Mouse (Mus musculus): Measurements from ENCODE around the gene Ptpn13.

Gene Ptpn13

DNA sequence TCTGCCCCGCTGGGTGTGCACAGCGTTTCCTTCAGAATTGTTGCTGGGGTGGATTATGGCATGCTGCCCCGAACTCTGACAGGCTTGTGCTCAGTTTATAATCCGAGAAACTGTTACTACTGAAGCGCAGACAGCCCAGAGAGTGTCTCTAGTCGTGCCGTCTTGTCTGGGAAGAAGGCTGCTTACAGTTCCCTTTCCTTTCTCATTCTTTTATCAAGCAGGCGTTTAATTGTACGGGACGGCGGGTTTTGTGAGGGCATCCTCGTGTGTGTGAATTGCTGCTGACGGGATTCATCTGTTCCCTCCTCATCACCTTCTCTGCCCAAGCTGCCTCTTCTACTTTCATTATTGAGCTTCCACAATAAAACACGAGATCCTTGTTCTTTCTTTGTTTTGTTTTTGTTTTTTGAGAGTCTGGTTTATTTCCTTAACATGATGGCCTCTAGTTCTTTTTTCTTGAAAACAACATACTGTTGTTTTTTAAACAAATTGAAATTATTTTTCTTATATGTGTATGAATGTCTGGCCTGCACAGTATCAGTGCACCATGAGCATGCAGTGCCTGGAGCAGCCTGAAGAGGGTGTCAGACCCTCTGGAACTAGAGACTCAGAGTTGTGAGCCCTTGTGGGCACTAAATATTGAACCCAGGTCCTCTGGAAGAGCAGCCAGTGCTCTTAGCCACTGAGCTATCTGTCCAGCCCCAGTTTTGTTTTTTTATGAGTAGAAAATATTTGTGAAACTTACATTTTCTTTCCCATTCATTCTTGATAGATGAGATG, 28.6 kb downstream of the Ptpn13 start:
- in situ Hi-C loops (cut with MboI; ENCODE audit: unreplicated experiment in 2 of 2): no loop called here

GRCm38 (mm10) chr5:103456794-103457193, 31.8 kb downstream of the Ptpn13 start:
- in situ Hi-C loops (cut with MboI; ENCODE audit: unreplicated experiment in 2 of 2): no loop called here

DNA sequence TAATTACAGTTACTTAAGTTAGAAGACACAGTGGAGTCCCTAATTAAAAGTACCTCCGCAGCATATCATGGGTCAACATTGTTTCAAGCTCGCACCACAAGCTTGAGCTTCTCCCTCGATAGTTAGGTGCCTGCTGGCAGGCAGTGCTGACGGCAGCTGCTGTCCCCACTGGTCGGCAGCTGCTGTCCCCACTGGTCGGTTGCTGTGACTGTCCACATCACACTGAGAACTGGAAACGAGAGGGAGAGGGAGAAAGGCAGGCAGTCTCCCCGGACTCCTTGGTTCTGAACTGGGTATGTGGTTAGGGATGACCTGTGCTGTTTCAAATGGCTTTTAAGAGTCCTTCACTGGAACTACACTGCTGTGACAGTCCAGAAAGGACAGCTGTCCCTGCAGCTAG, 33.4 kb downstream of the Ptpn13 start:
- in situ Hi-C loops (cut with MboI; ENCODE audit: unreplicated experiment in 2 of 2): no loop called here

DNA sequence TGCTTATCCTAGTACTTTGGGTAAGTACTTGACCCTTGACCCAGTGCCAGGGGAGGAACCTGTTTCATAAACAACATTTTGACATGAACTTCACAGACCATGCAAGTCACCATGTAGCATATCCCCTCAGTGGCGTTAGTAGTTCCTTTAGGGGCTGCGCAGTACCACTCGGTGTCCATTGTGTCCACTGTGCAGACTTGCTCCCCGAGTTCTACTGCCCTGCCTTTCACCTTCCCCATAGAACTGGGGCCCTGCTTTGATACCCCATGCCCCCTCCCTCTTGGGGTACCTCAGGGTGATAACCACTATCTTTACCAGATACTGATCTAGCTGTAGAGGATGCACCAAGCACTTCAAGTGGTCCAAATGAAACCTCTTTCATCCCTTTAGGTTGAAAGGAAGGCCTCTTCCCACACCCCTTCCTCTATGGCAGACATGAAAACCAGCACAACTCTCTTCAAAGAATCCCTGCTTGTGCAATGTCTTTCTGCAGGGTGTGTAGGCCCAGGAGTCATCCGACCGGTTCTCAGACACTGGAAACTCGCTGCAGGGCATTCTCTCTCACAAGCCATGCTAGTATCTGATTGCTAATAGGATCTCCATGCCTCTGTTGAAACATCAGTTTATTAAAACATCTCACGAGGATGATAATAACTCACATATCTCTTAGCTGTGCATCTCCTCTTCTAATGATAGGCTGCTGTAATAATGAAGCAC, 34.1 kb downstream of the Ptpn13 start:
- in situ Hi-C loops (cut with MboI; ENCODE audit: unreplicated experiment in 2 of 2): no loop called here

DNA sequence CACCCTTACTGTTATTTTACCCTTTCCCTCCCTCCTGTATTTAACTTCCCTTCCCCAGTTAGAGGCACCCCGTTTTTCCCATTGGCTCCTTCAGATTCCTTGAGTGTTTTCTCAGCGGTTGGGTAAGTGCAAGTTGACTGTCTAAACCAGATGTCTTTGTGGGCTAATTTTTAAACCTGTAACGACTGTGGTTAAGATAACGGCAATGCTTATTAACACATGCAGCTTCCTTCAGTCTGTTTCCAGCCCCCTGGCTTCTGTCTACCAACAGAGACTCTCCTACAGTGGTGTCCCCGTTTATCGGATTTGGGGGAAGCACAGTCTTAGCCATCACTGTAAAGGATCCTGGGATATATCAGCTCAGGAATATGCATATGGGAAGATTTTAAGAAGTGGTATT, 35.9 kb downstream of the Ptpn13 start:
- in situ Hi-C loops (cut with MboI; ENCODE audit: unreplicated experiment in 2 of 2): no loop called here

DNA sequence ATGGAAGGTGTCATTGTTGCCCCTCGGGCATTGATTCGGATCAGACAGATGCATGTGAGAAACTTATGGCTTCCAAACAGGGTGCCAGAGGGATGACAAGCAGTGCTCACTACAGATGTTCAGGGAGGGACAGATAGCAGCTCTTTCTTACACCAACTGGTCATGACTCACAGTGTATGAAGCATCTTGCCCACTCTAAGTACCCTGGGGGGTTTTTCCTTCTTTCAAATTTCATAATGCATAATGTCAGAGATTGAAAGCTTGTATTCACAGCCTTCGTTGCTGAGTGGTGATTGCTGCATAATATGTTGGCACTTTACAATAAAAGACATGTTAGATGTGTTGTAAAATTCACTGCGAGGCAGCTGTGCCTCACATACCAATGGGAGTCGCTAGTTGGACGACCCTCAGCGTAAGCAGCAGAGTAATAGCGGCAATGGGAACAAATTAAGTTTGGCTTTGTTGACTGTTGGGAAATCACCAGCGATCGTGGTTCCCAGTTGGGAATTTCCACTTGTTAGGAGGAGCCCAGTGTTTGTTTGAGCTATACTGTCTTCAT, 38.7 kb downstream of the Ptpn13 start:
- in situ Hi-C loops (cut with MboI; ENCODE audit: unreplicated experiment in 2 of 2): no loop called here

DNA sequence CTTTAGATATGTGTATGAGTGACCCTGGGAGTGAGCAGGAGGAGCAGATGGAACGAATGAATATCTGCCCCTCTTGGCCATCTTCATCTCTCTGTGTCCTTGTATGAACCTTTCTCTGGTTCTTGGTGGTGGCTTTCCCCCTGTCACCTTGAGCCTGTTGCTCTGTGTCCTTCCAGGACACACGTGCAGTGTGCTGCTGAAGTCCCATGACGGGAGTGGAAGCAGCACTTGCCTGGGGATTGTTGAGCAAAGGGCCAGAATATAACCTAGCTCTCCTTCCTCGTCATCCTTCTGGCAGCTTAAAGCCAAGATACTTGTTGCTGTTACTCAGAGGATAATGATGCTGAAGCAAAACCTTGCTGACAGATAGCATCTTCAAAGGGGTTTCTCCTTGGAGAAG, 39.3 kb downstream of the Ptpn13 start:
- in situ Hi-C loops (cut with MboI; ENCODE audit: unreplicated experiment in 2 of 2): no loop called here

GRCm38 (mm10) chr5:103464771-103465170, 39.8 kb downstream of the Ptpn13 start:
- in situ Hi-C loops (cut with MboI; ENCODE audit: unreplicated experiment in 2 of 2): no loop called here

GRCm38 (mm10) chr5:103472670-103473069, 47.7 kb downstream of the Ptpn13 start:
- in situ Hi-C loops (cut with MboI; ENCODE audit: unreplicated experiment in 2 of 2): no loop called here

GRCm38 (mm10) chr5:103473467-103474096, 48.6 kb downstream of the Ptpn13 start:
- in situ Hi-C loops (cut with MboI; ENCODE audit: unreplicated experiment in 2 of 2): no loop called here

GRCm38 (mm10) chr5:103474259-103474658, 49.3 kb downstream of the Ptpn13 start:
- in situ Hi-C loops (cut with MboI; ENCODE audit: unreplicated experiment in 2 of 2): no loop called here

GRCm38 (mm10) chr5:103475503-103475902, 50.5 kb downstream of the Ptpn13 start:
- in situ Hi-C loops (cut with MboI; ENCODE audit: unreplicated experiment in 2 of 2): no loop called here

DNA sequence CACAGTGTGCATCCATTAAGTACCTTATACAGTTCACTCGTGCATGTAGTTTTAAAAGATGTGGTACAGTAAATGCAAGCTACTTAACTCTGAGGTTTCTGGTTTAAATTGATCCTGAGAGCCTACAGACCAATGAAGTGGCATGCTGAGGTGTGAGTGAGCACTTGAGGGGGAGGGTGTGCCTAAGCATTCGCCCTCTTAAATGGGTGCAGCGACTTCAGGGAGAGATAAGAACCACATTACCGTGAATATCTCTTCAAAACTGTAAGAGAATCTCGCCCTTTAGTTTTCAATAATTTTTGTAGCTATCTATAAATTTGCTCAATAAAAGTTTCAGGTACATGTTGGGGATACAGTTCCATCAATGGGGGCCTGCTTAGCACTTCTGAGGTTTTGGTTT, 54.5 kb downstream of the Ptpn13 start:
- in situ Hi-C loops (cut with MboI; ENCODE audit: unreplicated experiment in 2 of 2): no loop called here

- in situ Hi-C loops (cut with MboI; ENCODE audit: unreplicated experiment in 2 of 2): no loop called here
Measured at GRCm38 (mm10) chr5:103481222-103481621, 56.2 kb downstream of the Ptpn13 start.

GRCm38 (mm10) chr5:103487001-103487400, 62.0 kb downstream of the Ptpn13 start:
- in situ Hi-C loops (cut with MboI; ENCODE audit: unreplicated experiment in 2 of 2): no loop called here

- in situ Hi-C loops (cut with MboI; ENCODE audit: unreplicated experiment in 2 of 2): no loop called here
Measured at GRCm38 (mm10) chr5:103490964-103491363, 66.0 kb downstream of the Ptpn13 start.

- in situ Hi-C loops (cut with MboI; ENCODE audit: unreplicated experiment in 2 of 2): no loop called here
Measured at GRCm38 (mm10) chr5:103491788-103492187, 66.8 kb downstream of the Ptpn13 start.

- in situ Hi-C loops (cut with MboI; ENCODE audit: unreplicated experiment in 2 of 2): no loop called here
Measured at GRCm38 (mm10) chr5:103497061-103497460, 72.1 kb downstream of the Ptpn13 start.

- in situ Hi-C loops (cut with MboI; ENCODE audit: unreplicated experiment in 2 of 2): no loop called here
Measured at GRCm38 (mm10) chr5:103497480-103497879, 72.5 kb downstream of the Ptpn13 start.

DNA sequence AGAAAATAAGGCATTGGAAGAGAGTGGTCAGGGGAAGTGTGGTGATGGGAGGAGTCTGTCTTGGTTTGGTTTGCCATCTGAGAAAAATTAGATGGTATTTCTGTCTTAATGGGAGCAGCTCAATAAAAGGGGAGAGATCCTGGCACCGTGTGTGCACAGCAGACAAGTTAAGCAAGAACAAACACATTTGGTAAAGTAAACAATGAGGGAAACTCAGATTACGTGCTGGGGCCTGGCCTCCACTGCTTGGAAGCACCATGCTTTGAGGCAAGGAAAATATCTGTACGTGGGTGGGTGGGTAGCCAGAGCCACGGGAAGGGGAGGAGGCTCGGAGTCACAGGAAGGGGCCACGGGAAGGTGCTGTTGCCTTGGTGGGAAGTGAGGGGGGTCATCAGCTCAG, 74.3 kb downstream of the Ptpn13 start:
- in situ Hi-C loops (cut with MboI; ENCODE audit: unreplicated experiment in 2 of 2): no loop called here

- in situ Hi-C loops (cut with MboI; ENCODE audit: unreplicated experiment in 2 of 2): no loop called here
Measured at GRCm38 (mm10) chr5:103501076-103501475, 76.1 kb downstream of the Ptpn13 start.

All from v-Abl transformed pro-B cells (cell line).